Mouse (Mus musculus): ENCODE results near the gene Lhx6. TPM values are rescaled to one million over a fixed set of nuclear protein-coding genes. Genes with fewer than 3 reads are reported as not detected.

The Lhx6 gene
- polyA plus RNA-seq, 1 experiment, result 1.3 TPM

DNA sequence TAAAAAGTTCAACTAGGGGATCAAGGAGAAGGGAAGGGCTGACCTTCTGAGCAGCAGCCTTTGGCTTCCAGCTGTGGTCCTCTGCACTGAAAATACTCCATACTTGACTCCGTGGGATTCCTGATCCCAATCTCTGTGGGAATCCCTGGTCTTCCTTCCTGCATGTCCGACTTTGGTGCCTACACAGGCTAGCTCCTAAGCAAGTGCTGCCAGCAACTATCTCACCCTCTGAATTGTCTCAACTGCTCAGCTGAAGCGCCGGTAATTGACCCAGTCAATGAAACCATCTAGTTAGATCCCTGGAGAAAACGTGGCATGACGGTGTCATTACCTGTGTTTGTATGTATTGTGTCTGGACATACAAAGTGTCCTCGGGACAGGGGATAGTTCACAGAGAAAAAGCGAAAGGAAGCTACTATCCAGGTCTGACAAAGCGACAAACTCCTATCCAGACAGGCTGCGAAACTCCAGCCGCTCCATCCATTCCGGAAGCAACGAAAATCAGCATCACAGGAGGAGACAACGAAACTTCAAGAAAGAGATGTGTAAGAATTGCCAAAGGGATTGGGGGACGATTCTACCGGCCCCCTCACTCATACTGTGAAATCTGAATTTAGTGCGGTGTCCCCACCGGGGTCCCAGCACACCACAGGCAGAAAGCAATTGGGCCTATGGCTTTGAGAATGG lies 7.9 kb downstream of the Lhx6 start:
- TF ChIP-seq POLR2A (IDR thresholded peaks at IDR 0.05; ENCODE audit: low read depth, low read length), result no peak
- TF ChIP-seq CTCF (IDR thresholded peaks at IDR 0.05; ENCODE audit: borderline replicate concordance, insufficient read depth, low read length), result no peak
- no peak overlapping the region for H3K4me3 ChIP-seq (ENCODE audit: insufficient read depth, low read length)
- H3K4me1 ChIP-seq (ENCODE audit: control insufficient read depth, insufficient read depth, low read length), result peaks cover 3% of the 10 kb centered on the region; the same call in 1 of the 2 replicates
- H3K27ac ChIP-seq (ENCODE audit: insufficient read depth, low read length), result no peak overlapping the region

DNA sequence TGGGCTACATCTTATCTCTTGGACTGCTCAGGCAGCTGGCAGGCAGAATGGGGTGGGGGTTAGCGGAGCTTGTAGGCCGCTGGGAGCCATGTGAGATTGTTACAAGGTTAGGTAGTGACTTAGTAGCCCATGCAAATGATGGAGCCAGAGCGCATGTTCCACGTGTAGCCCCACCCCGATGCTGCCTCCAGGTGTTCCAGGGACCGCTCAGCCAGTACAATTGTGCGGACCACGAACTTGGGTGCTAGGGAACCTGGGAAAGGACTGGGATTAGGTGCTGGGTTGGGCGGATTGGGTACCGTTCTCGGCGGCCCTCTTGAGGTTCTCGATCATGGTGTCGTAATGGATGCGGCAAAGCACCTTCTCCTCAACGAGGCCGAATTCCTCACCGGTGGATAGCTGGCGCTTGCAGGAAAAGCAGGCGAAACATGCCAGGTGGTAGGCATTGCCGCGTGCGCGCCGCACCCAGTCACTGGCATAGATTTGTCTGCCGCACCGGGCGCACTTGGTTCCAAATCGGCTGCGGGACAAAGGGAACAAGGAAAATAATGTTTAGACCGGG lies 11.2 kb downstream of the Lhx6 start:
- TF ChIP-seq POLR2A (IDR thresholded peaks at IDR 0.05; ENCODE audit: low read depth, low read length) (no peak), CTCF (IDR thresholded peaks at IDR 0.05; ENCODE audit: borderline replicate concordance, insufficient read depth, low read length) (no peak)
- Histone ChIP-seq H3K4me1 (ENCODE audit: control insufficient read depth, insufficient read depth, low read length) (no peaks in the 10 kb centered on the region; the same call in 1 of the 2 replicates), H3K27ac (ENCODE audit: insufficient read depth, low read length) (no peak overlapping the region), H3K4me3 (ENCODE audit: insufficient read depth, low read length) (no peak overlapping the region)

DNA sequence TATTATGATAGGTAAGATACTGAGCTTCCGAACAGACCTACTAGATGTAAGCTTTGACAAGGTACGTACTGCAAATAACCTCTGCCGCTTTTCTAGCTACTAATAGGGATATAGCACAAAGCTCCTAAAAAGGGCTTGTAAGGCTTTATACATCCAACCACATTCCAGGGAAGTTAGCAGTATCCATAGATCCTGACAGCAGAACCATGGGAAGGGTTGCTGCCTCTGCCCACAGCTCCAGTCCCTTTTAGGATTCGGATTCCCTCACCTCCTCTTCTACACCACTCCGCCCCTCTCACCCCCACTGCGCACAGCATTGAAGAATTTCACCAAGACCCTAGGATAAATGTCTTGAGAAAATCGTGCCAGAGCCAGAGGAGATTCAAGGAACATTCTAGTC lies 11.9 kb downstream of the Lhx6 start:
- Histone ChIP-seq H3K27ac (ENCODE audit: insufficient read depth, low read length) (no peak overlapping the region), H3K4me3 (ENCODE audit: insufficient read depth, low read length) (no peak overlapping the region), H3K4me1 (ENCODE audit: control insufficient read depth, insufficient read depth, low read length) (no peaks in the 10 kb centered on the region)
- no peak for TF ChIP-seq CTCF (IDR thresholded peaks at IDR 0.05; ENCODE audit: borderline replicate concordance, insufficient read depth, low read length)
- TF ChIP-seq POLR2A (IDR thresholded peaks at IDR 0.05; ENCODE audit: low read depth, low read length), result no peak

DNA sequence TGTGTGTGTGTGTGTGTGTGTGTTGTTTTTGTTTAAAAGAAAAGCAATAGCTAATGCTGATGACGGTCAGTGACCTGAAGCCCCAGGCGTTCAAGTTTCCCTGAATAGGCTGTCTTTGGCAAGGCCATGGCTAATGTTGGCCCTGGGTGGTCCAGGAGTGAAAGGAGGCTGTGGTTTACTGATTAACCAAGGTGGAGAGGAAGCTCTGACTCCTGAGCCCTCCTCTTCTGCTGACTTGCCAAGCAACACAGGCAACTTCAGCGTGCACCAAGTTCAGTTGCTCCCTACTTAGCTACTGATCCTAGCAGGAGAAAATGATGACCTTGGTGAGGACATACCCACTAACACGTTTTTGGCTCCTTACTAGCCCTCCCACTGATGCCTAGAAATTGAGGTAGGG lies 12.5 kb downstream of the Lhx6 start:
- Histone ChIP-seq H3K27ac (ENCODE audit: insufficient read depth, low read length) (no peak overlapping the region), H3K4me1 (ENCODE audit: control insufficient read depth, insufficient read depth, low read length) (no peaks in the 10 kb centered on the region), H3K4me3 (ENCODE audit: insufficient read depth, low read length) (no peak overlapping the region)
- TF ChIP-seq CTCF (IDR thresholded peaks at IDR 0.05; ENCODE audit: borderline replicate concordance, insufficient read depth, low read length), result no peak
- no peak for TF ChIP-seq POLR2A (IDR thresholded peaks at IDR 0.05; ENCODE audit: low read depth, low read length)

DNA sequence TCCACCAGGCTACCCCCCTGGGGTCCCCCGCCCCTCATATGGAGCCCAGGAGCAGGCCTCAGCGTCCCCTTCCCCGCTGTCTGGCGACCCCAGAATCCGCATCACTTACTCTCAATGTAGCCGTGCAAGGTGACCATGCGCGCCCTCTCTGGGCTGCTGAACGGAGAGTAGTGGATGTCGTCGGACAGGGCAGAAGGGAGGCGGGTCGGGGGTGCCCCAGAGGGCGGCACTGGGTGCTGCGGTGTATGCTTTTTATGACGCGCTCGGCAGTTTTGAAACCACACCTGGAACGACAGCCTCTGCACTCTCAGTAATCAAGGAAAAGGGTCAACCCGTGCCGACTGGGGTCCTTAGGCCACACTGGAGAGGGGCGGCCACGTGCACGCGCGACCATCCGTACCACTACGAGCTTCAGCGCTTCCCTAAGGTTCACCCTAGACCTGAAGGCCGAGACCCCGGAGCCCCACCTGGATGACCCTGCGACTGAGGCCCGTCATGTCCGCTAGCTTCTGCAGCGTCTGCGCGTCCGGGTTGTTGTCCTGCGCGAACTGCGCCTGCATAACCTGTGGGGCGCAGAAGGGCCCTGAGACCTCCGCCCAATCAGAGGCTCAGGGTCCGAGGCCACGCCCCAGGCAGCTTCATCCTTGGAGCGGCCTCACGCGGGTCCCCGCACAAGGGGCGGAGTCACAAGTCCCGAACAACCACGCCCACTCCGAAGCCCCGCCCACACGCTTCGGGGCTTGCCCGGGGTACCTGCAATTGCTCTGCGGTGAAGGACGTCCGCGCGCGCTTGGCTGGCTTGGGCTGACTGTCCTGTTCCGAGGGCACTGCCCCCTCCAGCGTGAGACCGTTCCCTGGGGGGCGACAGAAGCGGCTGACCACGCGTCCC lies 14.1 kb downstream of the Lhx6 start:
- TF ChIP-seq POLR2A (IDR thresholded peaks at IDR 0.05; ENCODE audit: low read depth, low read length) (no peak), CTCF (IDR thresholded peaks at IDR 0.05; ENCODE audit: borderline replicate concordance, insufficient read depth, low read length) (no peak)
- no peak overlapping the region for H3K27ac ChIP-seq (ENCODE audit: insufficient read depth, low read length)
- H3K4me1 ChIP-seq (ENCODE audit: control insufficient read depth, insufficient read depth, low read length), result no peaks in the 10 kb centered on the region
- peak overlapping the region; percentile 30 for H3K4me3 ChIP-seq (ENCODE audit: insufficient read depth, low read length)

DNA sequence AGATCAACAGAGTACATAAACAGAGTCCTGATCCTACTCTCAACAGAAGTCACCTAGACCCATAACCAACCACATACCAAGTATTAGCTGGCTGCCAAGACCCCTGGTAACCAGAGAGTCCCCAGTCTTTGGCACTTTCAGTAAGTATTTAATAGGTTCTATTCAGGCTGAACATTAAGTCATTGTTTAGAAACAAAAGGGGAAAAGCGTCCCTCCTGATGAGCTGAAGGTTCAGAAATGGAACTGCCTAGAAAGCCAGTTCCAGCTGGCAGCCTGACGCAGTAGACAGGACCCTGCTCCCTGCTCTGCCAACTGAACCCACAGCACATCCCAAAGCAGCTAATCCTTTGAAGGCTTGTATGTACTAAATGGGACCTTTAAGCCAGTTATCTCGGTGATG lies 16.0 kb downstream of the Lhx6 start:
- no peak for TF ChIP-seq POLR2A (IDR thresholded peaks at IDR 0.05; ENCODE audit: low read depth, low read length)
- TF ChIP-seq CTCF (IDR thresholded peaks at IDR 0.05; ENCODE audit: borderline replicate concordance, insufficient read depth, low read length), result no peak
- H3K4me3 ChIP-seq (ENCODE audit: insufficient read depth, low read length), result no peak overlapping the region
- no peak overlapping the region for H3K27ac ChIP-seq (ENCODE audit: insufficient read depth, low read length)
- no peaks in the 10 kb centered on the region for H3K4me1 ChIP-seq (ENCODE audit: control insufficient read depth, insufficient read depth, low read length)

DNA sequence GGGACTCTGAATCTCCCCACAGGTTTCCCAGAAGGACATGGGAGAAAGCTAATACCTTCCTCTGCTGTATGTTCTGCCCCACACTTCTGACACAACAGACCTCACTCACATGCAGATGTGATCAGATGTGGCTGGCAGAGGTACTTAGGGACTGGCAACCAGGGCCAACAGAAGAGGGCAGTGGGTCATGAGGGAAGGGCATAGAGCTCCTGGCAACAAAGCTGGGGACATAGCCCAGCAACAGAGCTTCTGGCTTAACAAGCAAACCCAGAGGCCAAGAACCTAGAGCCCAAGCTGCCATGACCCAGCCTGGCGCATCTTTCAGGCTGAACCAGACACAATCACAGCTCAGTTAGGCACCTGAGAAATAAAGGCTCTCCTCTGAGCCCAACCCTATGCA lies 20.2 kb downstream of the Lhx6 start:
- H3K4me3 ChIP-seq (ENCODE audit: insufficient read depth, low read length), result no peak overlapping the region
- no peak overlapping the region for H3K27ac ChIP-seq (ENCODE audit: insufficient read depth, low read length)
- no peaks in the 10 kb centered on the region for H3K4me1 ChIP-seq (ENCODE audit: control insufficient read depth, insufficient read depth, low read length)
- TF ChIP-seq POLR2A (IDR thresholded peaks at IDR 0.05; ENCODE audit: low read depth, low read length) (no peak), CTCF (IDR thresholded peaks at IDR 0.05; ENCODE audit: borderline replicate concordance, insufficient read depth, low read length) (no peak)

DNA sequence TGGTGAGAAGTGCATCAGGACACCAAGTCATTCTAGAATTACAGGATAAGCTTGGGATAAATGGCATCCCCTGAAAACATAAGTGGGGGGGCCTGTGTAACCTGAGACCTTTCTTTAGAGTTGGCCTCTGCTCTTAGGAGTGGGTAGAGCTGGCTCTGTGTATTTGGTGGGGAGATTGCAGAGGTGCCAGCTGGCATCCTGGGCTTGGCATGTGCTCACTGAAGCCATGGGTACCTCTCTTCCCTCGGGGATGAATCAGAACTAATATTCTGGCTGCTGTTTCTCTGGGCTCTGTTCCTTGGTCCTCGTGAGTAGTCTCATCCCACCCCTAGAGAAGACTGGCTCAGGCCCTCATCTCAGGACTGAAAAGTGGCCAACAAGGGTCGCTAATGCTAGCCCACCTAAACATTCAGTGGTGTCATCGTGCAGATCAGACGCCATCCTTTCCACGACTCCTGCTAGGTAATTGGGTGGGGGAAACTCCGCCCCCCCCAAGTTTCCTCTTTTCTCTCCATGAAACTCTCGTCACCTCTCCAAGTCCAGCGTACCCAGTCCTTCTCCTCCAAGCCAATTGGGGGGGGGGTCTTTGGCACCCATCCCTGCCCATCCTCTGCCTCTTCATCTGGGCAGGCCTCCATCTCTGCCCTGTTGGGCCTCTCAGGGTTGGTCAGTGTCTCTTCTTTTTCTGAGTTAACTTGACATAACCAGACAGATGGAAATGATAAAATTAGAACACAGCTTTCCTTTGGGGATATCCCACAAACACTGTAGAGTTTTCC lies 22.2 kb downstream of the Lhx6 start:
- TF ChIP-seq POLR2A (IDR thresholded peaks at IDR 0.05; ENCODE audit: low read depth, low read length) (no peak), CTCF (IDR thresholded peaks at IDR 0.05; ENCODE audit: borderline replicate concordance, insufficient read depth, low read length) (no peak)
- Histone ChIP-seq H3K4me1 (ENCODE audit: control insufficient read depth, insufficient read depth, low read length) (no peaks in the 10 kb centered on the region), H3K4me3 (ENCODE audit: insufficient read depth, low read length) (no peak overlapping the region), H3K27ac (ENCODE audit: insufficient read depth, low read length) (no peak overlapping the region)

DNA sequence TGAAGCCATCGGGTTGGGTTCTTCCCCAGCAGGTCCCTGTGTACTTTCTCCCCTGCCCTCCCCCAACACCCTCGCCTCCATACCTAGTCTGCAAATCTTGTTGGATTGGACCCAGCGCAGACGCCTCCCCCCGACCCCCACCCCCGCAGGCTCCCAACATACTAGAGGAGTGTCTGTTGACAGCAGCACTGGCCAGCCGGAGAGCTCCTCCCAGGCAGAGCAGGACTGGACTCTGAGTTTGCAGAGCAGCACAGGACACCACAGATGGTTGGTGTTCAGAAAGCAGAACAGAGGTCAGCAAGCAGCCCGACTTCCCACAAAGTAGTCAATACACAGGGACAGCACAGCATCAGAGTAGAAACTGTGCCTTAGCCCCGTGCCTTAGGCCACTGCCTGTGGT lies 23.8 kb downstream of the Lhx6 start:
- Histone ChIP-seq H3K27ac (ENCODE audit: insufficient read depth, low read length) (no peak overlapping the region), H3K4me3 (ENCODE audit: insufficient read depth, low read length) (no peak overlapping the region), H3K4me1 (ENCODE audit: control insufficient read depth, insufficient read depth, low read length) (no peaks in the 10 kb centered on the region)
- TF ChIP-seq POLR2A (IDR thresholded peaks at IDR 0.05; ENCODE audit: low read depth, low read length) (no peak), CTCF (IDR thresholded peaks at IDR 0.05; ENCODE audit: borderline replicate concordance, insufficient read depth, low read length) (no peak)
